Mouse (Mus musculus) myocyte (in vitro differentiated cells): ENCODE data around the gene Flad1.

Experiments used
- CEBPB ChIP-seq: IDR thresholded peaks from 2 replicates; pipeline ENCODE4 v1.6.1; 2011; ENCODE audit warnings: mild to moderate bottlenecking, moderate library complexity; ENCODE audit not compliant: poor library complexity, insufficient read depth, severe bottlenecking
- E2F4 ChIP-seq: IDR thresholded peaks from one replicate; pipeline ENCODE4 v1.6.1; 2011; ENCODE audit warnings: mild to moderate bottlenecking, control low read depth, moderate library complexity; ENCODE audit not compliant: insufficient read depth
- MAX ChIP-seq: IDR thresholded peaks from one replicate; pipeline ENCODE4 v1.6.1; 2011; ENCODE audit warnings: low read depth, mild to moderate bottlenecking, control low read depth
- MYOD1 ChIP-seq, 3 experiments: IDR thresholded peaks; one replicate each; pipeline ENCODE4 v1.6.1; 2011; ENCODE audit warnings: control low read depth in 2 of 3, low read depth in 2 of 3, mild to moderate bottlenecking in 2 of 3, moderate library complexity in 1 of 3; ENCODE audit not compliant: insufficient read length in 2 of 3, control insufficient read depth in 1 of 3
- POLR2A ChIP-seq: IDR thresholded peaks from one replicate; pipeline ENCODE4 v1.6.1; 2011; ENCODE audit warnings: low read depth, mild to moderate bottlenecking, control low read depth, moderate library complexity; ENCODE audit not compliant: insufficient read length
- POLR2AphosphoS2 ChIP-seq: IDR thresholded peaks from one replicate; pipeline ENCODE4 v1.6.1; 2011; ENCODE audit warnings: low read depth, control low read depth; ENCODE audit not compliant: insufficient read length
- REST ChIP-seq: IDR thresholded peaks from one replicate; pipeline ENCODE4 v1.6.1; 2011; ENCODE audit warnings: mild to moderate bottlenecking, control low read depth, moderate library complexity; ENCODE audit not compliant: insufficient read depth, insufficient read length
- USF1 ChIP-seq: IDR thresholded peaks from one replicate; pipeline ENCODE4 v1.6.1; 2011; ENCODE audit warnings: low read depth, mild to moderate bottlenecking, control low read depth, moderate library complexity

DNA sequence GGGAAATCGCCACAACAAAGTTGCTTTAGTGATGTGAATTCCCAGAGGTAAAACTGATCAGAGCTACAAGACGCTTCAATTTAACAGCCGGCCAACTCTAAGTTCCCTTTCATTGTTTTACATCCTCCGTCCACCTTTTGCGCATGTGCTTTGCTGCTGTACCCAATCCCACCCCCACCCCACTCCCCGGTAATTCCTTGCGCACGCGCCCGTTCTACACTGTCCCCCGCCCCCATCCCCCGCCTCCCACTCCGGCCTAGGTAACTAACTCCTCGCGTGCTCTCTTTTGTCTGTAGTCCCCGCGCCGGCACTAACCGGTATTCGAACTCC, 6.1 kb upstream of the Flad1 start:
- TF ChIP-seq USF1 (no peak), POLR2AphosphoS2 (no peak), POLR2A (no peak), MAX (no peak), E2F4 (no peak), MYOD1 (IDR thresholded peaks at IDR 0.05; ENCODE audit: control insufficient read depth in 1 of 3, insufficient read length in 2 of 3, low read depth in 2 of 3) (no peak), REST (no peak), CEBPB (no peak)
